Mouse (Mus musculus) lung, adult 2 months (tissue): ENCODE measurements around the gene Arhgef28. TPM values are rescaled to one million over a fixed set of nuclear protein-coding genes. Genes with fewer than 3 reads are reported as not detected.
A peak's percentile ranks its signal among the peaks of the same experiment; 100 is the strongest.

ENCODE experiments used
- DNase-seq: peaks from one replicate; pipeline ENCODE4 v3.0.0; 2022
- H3K4me1 ChIP-seq: fragments of 200-500 bp; 2 replicates; pipeline ENCODE4 v1.6.1; 2011; ENCODE audit warnings: low read length; ENCODE audit not compliant: control insufficient read depth, insufficient read depth
- H3K4me3 ChIP-seq: fragments of 200-500 bp; replicated peaks from 2 replicates; pipeline ENCODE3; 2011; ENCODE audit warnings: low read depth, mild to moderate bottlenecking, control low read depth, low read length; ENCODE audit errors: extremely low read depth
- CTCF ChIP-seq: fragments of 200-500 bp; IDR thresholded peaks from 2 replicates; pipeline ENCODE4 v1.5.1; 2011; ENCODE audit warnings: mild to moderate bottlenecking, low read length, control low read depth; ENCODE audit not compliant: insufficient read depth
- POLR2A ChIP-seq: fragments of 200-500 bp; IDR thresholded peaks from 2 replicates; pipeline ENCODE4 v1.6.1; 2011; ENCODE audit warnings: low read depth, mild to moderate bottlenecking, control low read depth, low read length, borderline replicate concordance; ENCODE audit errors: extremely low read depth
- WGBS: fragments of 180-500 bp; shearing (Covaris S2); methylation state at CpG from one replicate; pipeline ENCODE4 v1.1.7; 2018; 5-methylcytosine and 5-hydroxymethylcytosine counted together
- polyA plus RNA-seq: library from polyadenylated mRNA; depleted of rRNA; stranded (reverse); fragments of >200 nt; gene quantifications from 2 replicates; pipeline ENCODE4 v1.2.3, GENCODE M21; 2012

Gene Arhgef28
- polyA plus RNA-seq, 1 experiment = 16.0 TPM

DNA sequence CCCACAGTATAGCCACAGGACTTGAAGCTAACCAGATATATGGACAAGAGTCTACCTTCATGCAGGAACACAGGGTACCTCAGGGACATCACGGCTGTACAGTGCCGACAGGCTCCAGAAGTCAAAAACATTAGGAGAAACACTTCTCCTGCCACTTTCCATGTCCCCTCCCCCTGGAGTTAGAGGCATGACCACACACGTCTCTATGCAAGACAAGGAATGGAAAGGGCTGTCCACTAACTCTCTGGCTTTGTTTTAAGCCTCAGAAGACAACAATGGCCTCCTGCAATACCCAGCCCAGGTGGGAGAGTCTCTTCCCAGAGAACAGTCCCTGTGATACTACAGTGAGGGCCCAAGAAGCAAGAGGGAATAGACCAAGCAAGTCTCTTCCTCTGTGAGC is 191.3 kb downstream of the Arhgef28 start:
- TF ChIP-seq POLR2A = no peak
- TF ChIP-seq CTCF = no peak
- 52% methylated on average over 3 of the region's 3 CpGs for WGBS
- peaks cover 3% of the 10 kb centered on the region; the same call in 1 of the 2 replicates for H3K4me1 ChIP-seq
- H3K4me3 ChIP-seq = peak overlapping the region; percentile 24
- DNase-seq = no peak

DNA sequence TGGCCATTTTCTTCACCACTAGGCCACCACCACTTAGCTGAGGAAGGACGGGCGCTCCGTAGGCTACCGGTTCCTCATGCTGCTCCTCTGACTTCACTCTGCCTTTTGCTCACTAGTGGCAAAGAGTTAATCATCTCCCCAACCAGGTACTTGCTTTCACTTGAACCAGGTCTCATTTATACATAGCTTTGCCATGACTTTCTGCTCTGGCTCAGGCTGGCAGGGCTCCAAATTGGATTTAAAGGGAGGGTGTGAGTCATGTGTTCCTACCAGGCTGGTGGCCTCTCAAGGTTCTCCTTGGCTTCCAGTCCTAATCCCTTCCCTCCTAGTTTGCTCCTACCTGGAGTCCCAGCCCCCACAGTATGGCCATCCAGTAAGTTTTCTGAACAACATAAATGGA is 192.5 kb downstream of the Arhgef28 start:
- TF ChIP-seq POLR2A (no peak), CTCF (no peak)
- peak; percentile 46 for DNase-seq
- Histone ChIP-seq H3K4me3 (no peak overlapping the region), H3K4me1 (peaks cover 3% of the 10 kb centered on the region; the same call in 1 of the 2 replicates)
- WGBS = 69% methylated on average over 4 of the region's 4 CpGs

GRCm38 (mm10) chr13:98011931-98012341 is 194.3 kb downstream of the Arhgef28 start:
- 43% methylated on average over 6 of the region's 6 CpGs for WGBS
- no peak overlapping the region for H3K4me3 ChIP-seq
- H3K4me1 ChIP-seq = peaks cover 3% of the 10 kb centered on the region; the same call in 1 of the 2 replicates
- TF ChIP-seq CTCF (no peak), POLR2A (no peak)
- no peak for DNase-seq

DNA sequence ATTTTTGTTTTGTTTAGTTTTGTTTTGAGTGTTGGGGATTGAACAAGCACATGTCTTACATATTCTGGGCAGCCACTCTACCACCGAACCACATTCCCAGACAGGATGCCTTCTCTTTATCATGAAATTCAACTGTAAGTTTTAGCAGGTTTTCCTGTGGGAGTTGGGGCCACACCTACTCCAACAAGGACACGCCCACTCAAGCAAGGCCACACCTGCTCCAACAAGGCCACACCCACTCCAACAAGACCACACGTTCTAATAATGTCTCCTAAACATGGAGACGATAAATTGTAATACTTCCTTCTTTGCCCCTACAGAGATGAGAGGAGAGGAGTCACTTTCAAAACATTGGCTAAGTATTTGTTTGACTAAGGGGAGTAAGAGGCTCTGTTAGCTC is 197.2 kb downstream of the Arhgef28 start:
- H3K4me3 ChIP-seq = no peak overlapping the region
- WGBS = 53% methylated on average over 4 of the region's 4 CpGs
- peaks cover 3% of the 10 kb centered on the region; the same call in 1 of the 2 replicates for H3K4me1 ChIP-seq
- TF ChIP-seq CTCF (no peak), POLR2A (no peak)
- DNase-seq = no peak

DNA sequence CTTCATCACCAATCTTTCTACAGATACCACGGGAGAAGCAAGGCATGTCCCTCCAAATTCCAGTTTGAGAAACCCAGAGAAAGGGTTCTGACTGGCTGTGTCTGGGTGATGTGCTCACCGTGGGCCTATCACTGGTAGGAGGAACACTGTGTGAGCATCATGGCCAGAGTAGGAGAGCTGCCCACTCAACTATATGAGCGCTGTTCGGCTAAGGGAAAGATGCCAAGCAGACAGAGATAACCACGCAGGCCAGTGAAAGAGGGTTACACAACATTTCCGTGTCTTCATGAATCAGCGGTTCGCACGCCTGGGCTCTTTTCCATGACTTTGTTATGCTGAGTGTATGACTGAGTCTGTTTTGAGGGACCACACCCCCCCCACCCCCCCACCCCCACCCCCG is 197.7 kb downstream of the Arhgef28 start:
- 50% methylated on average over 10 of the region's 10 CpGs for WGBS
- TF ChIP-seq CTCF (no peak), POLR2A (no peak)
- Histone ChIP-seq H3K4me1 (peaks cover 3% of the 10 kb centered on the region; the same call in 1 of the 2 replicates), H3K4me3 (no peak overlapping the region)
- DNase-seq = no peak

DNA sequence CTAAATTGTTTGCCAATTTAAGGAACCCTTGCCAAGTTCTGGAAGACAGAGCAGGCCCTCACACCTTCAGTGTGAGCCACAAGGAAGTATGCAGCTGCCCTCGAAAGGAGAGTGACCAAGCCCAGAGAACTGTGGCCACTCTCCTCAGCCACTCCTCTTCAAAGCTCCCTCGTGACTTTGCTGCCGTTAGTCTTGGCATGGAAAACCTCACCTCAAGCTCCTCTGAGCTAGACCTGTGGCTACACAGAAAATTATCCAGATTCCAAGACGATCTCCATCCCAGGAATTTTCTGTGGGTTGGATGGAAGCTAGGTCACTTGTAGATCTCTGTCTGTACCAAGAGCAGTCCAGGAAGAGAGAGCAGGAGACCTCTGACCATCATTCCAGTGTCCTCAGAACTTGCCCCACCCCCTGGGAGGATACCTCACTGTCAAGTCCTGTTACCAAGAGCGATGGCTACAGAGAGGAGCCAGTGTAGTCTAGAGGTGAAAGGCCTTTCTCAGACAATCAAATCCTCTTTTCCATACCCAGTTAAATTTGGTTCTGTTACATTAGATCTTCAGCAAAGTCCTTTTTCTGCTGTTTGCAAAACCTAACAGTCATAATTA is 200.5 kb downstream of the Arhgef28 start:
- Histone ChIP-seq H3K4me3 (no peak overlapping the region), H3K4me1 (no peaks in the 10 kb centered on the region; the same call in 1 of the 2 replicates)
- TF ChIP-seq CTCF = no peak
- TF ChIP-seq POLR2A = no peak
- 66% methylated on average over 5 of the region's 5 CpGs for WGBS
- DNase-seq = peak; percentile 46

DNA sequence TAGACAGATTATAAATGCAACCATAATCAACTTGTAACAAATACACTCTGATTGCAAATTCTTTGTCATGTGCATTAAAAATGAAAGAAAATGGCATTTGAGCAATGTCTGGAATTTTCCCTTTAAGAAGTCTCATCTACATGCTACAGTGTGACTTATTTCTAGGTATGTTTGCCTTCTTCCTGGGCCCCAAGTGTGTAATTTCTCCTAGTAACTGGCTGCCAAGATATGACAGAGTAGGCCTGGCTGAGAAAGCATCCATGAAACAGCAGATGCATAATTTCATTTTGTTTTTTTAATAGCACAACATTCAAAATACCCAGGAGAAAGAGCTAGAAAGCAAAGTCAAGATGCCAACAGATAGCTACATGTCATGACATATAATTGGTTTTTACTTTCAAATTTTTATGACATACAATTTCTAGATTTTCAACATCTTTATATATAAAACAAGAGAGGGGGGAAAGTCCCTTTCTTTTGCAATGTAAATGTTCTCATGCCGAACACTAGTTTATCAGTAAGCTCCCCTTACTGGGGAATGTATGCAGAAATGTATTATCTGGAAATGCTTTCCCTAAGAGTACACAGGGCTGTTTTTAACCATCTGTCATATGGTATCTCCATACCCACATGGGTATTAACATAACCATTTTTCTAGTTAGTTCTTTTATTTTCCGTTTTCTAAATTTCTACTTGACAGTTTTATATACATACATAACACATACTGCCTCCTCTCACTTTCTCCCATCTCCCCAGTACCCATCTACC is 201.4 kb downstream of the Arhgef28 start:
- DNase-seq = no peak
- TF ChIP-seq POLR2A = no peak
- Histone ChIP-seq H3K4me1 (no peaks in the 10 kb centered on the region; the same call in 1 of the 2 replicates), H3K4me3 (no peak overlapping the region)
- 81% methylated on average over 2 of the region's 2 CpGs for WGBS

- Histone ChIP-seq H3K4me3 (no peak overlapping the region), H3K4me1 (no peaks in the 10 kb centered on the region; the same call in 1 of the 2 replicates)
- 54% methylated on average over 7 of the region's 7 CpGs for WGBS
- no peak for DNase-seq
- TF ChIP-seq POLR2A (no peak), CTCF (no peak)
Observed at GRCm38 (mm10) chr13:98003690-98004089, 202.5 kb downstream of the Arhgef28 start.

DNA sequence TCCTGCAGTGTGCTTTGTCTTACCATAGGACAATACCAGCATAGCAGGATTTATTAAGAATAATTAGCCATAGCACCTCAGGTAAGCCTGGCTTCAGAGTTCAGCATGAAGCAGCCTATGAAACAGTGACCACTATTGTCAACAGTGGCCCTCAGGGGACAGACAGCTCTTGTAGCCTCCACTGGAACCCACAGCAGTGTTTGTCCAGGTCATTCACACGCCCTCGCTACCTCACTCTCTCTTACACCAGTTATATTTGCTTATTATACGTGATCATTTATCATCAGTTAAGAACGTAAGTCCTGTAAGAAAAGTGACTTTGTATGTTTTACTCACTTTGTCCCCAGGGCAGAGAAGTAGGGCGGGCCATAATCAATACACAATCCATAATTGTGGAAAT is 203.6 kb downstream of the Arhgef28 start:
- DNase-seq = no peak
- TF ChIP-seq POLR2A (no peak), CTCF (no peak)
- H3K4me1 ChIP-seq = no peaks in the 10 kb centered on the region; the same call in 1 of the 2 replicates
- 74% methylated on average over 5 of the region's 5 CpGs for WGBS
- no peak overlapping the region for H3K4me3 ChIP-seq

- peak; percentile 39 for DNase-seq
- TF ChIP-seq CTCF (no peak), POLR2A (no peak)
- 2% methylated on average over 2 of the region's 2 CpGs for WGBS
- Histone ChIP-seq H3K4me1 (no peaks in the 10 kb centered on the region; the same call in 1 of the 2 replicates), H3K4me3 (no peak overlapping the region)
Observed at GRCm38 (mm10) chr13:98002121-98002520, 204.1 kb downstream of the Arhgef28 start.
